Mouse (Mus musculus) MEL (cell line): ENCODE measurements around the gene Scn4a. TPM values are rescaled to one million over a fixed set of nuclear protein-coding genes. Genes with fewer than 3 reads are reported as not detected.

Experiments
- DNase-seq: peaks from one replicate; pipeline ENCODE4 v3.0.0; 2011; ENCODE audit warnings: low read depth, low spot score
- H3K27ac ChIP-seq: 2 replicates; pipeline ENCODE4 v1.5.1; 2012; ENCODE audit warnings: low read depth, mild to moderate bottlenecking, control low read depth, low read length, moderate library complexity; ENCODE audit not compliant: control insufficient read depth
- H3K27me3 ChIP-seq, 2 experiments: fragments of 150-350 bp in 1 of 2; sonication (generic) in 1 of 2; 2 replicates each; pipeline ENCODE4 v1.6.1; 2012; ENCODE audit warnings: low read length in 2 of 2, mild to moderate bottlenecking in 2 of 2, improper control_type of control experiment in 1 of 2, moderate library complexity in 1 of 2; ENCODE audit not compliant: insufficient read depth in 2 of 2, control insufficient read depth in 1 of 2
- H3K36me3 ChIP-seq, 2 experiments: 2 replicates each; pipeline ENCODE4 v1.6.1; 2012 to 2014; ENCODE audit warnings: low read length in 2 of 2, improper control_type of control experiment in 1 of 2, inconsistent platforms in 1 of 2, mild to moderate bottlenecking in 1 of 2; ENCODE audit not compliant: insufficient read depth in 2 of 2, control insufficient read depth in 1 of 2
- H3K4me1 ChIP-seq, 2 experiments: fragments of 150-350 bp in 1 of 2; sonication (generic) in 1 of 2; 2 replicates each; pipeline ENCODE4 v1.6.1; 2012; ENCODE audit warnings: low read length in 2 of 2, improper control_type of control experiment in 1 of 2, mild to moderate bottlenecking in 1 of 2; ENCODE audit not compliant: insufficient read depth in 2 of 2, control insufficient read depth in 1 of 2
- H3K4me3 ChIP-seq, 2 experiments: fragments of 150-350 bp in 1 of 2; sonication (generic) in 1 of 2; 2 replicates each; pipeline ENCODE4 v1.5.1; 2012; ENCODE audit warnings: low read depth in 2 of 2, low read length in 2 of 2, mild to moderate bottlenecking in 2 of 2, moderate library complexity in 2 of 2, control low read depth in 1 of 2, improper control_type of control experiment in 1 of 2; ENCODE audit not compliant: control insufficient read depth in 1 of 2, insufficient read depth in 1 of 2
- H3K79me2 ChIP-seq: 2 replicates; pipeline ENCODE4 v1.6.1; 2012; ENCODE audit warnings: mild to moderate bottlenecking, low read length, moderate library complexity; ENCODE audit not compliant: control insufficient read depth, poor library complexity, insufficient read depth
- H3K9ac ChIP-seq: 2 replicates; pipeline ENCODE4 v1.6.1; 2012; ENCODE audit warnings: low read depth, mild to moderate bottlenecking, control low read depth, low read length, moderate library complexity; ENCODE audit not compliant: control insufficient read depth, poor library complexity, severe bottlenecking
- H3K9me3 ChIP-seq: fragments of 150-350 bp; sonication (generic); replicated peaks from 2 replicates; pipeline ENCODE4 v1.6.1; 2012; ENCODE audit warnings: mild to moderate bottlenecking, low read length, improper control_type of control experiment, moderate library complexity; ENCODE audit not compliant: insufficient read depth
- CHD1 ChIP-seq: IDR thresholded peaks from 2 replicates; pipeline ENCODE4 v1.6.1; 2012; ENCODE audit warnings: low read depth, mild to moderate bottlenecking, inconsistent platforms, low read length, improper control_type of control experiment
- CHD2 ChIP-seq: IDR thresholded peaks from 2 replicates; pipeline ENCODE4 v1.6.1; 2011; ENCODE audit warnings: low read length, improper control_type of control experiment
- CTCF ChIP-seq, 3 experiments: IDR thresholded peaks in 2 of 3; conservative IDR thresholded peaks in 1 of 3; 2 replicates each; pipeline ENCODE4 v1.5.1; 2011 to 2012; ENCODE audit warnings: low read length in 3 of 3, low read depth in 2 of 3, mild to moderate bottlenecking in 2 of 3, improper control_type of control experiment in 1 of 3, inconsistent platforms in 1 of 3, mixed read lengths in 1 of 3, moderate library complexity in 1 of 3; ENCODE audit not compliant: control insufficient read depth in 1 of 3, insufficient read depth in 1 of 3, poor library complexity in 1 of 3, severe bottlenecking in 1 of 3
- ETS1 ChIP-seq: IDR thresholded peaks from 2 replicates; pipeline ENCODE4 v1.6.1; 2012; ENCODE audit warnings: low read depth, mild to moderate bottlenecking, inconsistent platforms, low read length, improper control_type of control experiment, moderate library complexity
- GABPA ChIP-seq: IDR thresholded peaks from 2 replicates; pipeline ENCODE4 v1.6.1; 2012; ENCODE audit warnings: low read depth, mild to moderate bottlenecking, inconsistent platforms, low read length, improper control_type of control experiment, moderate library complexity
- HCFC1 ChIP-seq: IDR thresholded peaks from 2 replicates; pipeline ENCODE4 v1.6.1; 2012; ENCODE audit warnings: low read depth, mild to moderate bottlenecking, inconsistent platforms, low read length, improper control_type of control experiment, moderate library complexity
- KAT2A ChIP-seq: conservative IDR thresholded peaks from 2 replicates; pipeline ENCODE4 v1.6.1; 2012; ENCODE audit warnings: low read depth, low read length, improper control_type of control experiment, inconsistent platforms
- MAFK ChIP-seq: IDR thresholded peaks from 2 replicates; pipeline ENCODE4 v1.6.1; 2011; ENCODE audit warnings: low read depth, mild to moderate bottlenecking, low read length, improper control_type of control experiment, borderline replicate concordance
- MEF2A ChIP-seq: IDR thresholded peaks from 2 replicates; pipeline ENCODE4 v1.6.1; 2014; ENCODE audit warnings: low read depth, mild to moderate bottlenecking, inconsistent platforms, low read length, improper control_type of control experiment; ENCODE audit not compliant: poor library complexity, insufficient replicate concordance, severe bottlenecking; ENCODE audit errors: extremely low read depth
- MXI1 ChIP-seq: IDR thresholded peaks from 2 replicates; pipeline ENCODE4 v1.6.1; 2011; ENCODE audit warnings: mild to moderate bottlenecking, low read depth, low read length, improper control_type of control experiment
- MYC ChIP-seq: IDR thresholded peaks from 2 replicates; pipeline ENCODE4 v1.6.1; 2011; ENCODE audit warnings: low read depth, mild to moderate bottlenecking, low read length, improper control_type of control experiment, moderate library complexity
- NELFE ChIP-seq: IDR thresholded peaks from 2 replicates; pipeline ENCODE4 v1.6.1; 2011; ENCODE audit warnings: low read depth, low read length, improper control_type of control experiment
- NRF1 ChIP-seq: IDR thresholded peaks from 2 replicates; pipeline ENCODE4 v1.6.1; 2014; ENCODE audit warnings: low read depth, mild to moderate bottlenecking, inconsistent platforms, low read length, improper control_type of control experiment, moderate library complexity; ENCODE audit not compliant: poor library complexity, insufficient read depth, severe bottlenecking
- POLR2A ChIP-seq, 2 experiments: IDR thresholded peaks; 2 replicates each; pipeline ENCODE4 v1.6.1; 2011 to 2012; ENCODE audit warnings: low read length in 2 of 2, mild to moderate bottlenecking in 2 of 2, control low read depth in 1 of 2, improper control_type of control experiment in 1 of 2, low read depth in 1 of 2, moderate library complexity in 1 of 2; ENCODE audit not compliant: control insufficient read depth in 1 of 2, insufficient read depth in 1 of 2, poor library complexity in 1 of 2
- POLR2AphosphoS5 ChIP-seq: IDR thresholded peaks from 2 replicates; pipeline ENCODE4 v1.6.1; 2012; ENCODE audit warnings: low read depth, borderline replicate concordance, mild to moderate bottlenecking, inconsistent platforms, low read length, moderate library complexity, mixed read lengths
- RCOR1 ChIP-seq: IDR thresholded peaks from 2 replicates; pipeline ENCODE4 v1.6.1; 2012; ENCODE audit warnings: low read depth, mild to moderate bottlenecking, inconsistent platforms, low read length, improper control_type of control experiment
- SMC3 ChIP-seq: IDR thresholded peaks from 2 replicates; pipeline ENCODE4 v1.6.1; 2011; ENCODE audit warnings: low read depth, low read length, improper control_type of control experiment
- TAL1 ChIP-seq: IDR thresholded peaks from 2 replicates; pipeline ENCODE4 v1.6.1; 2012; ENCODE audit warnings: mild to moderate bottlenecking, inconsistent platforms, low read length, moderate library complexity, mixed read lengths
- TBP ChIP-seq: IDR thresholded peaks from 2 replicates; pipeline ENCODE4 v1.8.0; 2011; ENCODE audit warnings: low read depth, low read length, improper control_type of control experiment
- UBTF ChIP-seq: IDR thresholded peaks from 2 replicates; pipeline ENCODE4 v1.6.1; 2012; ENCODE audit warnings: low read depth, mild to moderate bottlenecking, inconsistent platforms, low read length, improper control_type of control experiment, moderate library complexity, borderline replicate concordance; ENCODE audit not compliant: insufficient read depth
- USF1 ChIP-seq: IDR thresholded peaks from 2 replicates; pipeline ENCODE4 v1.6.1; 2014; ENCODE audit warnings: low read depth, mild to moderate bottlenecking, inconsistent platforms, low read length, improper control_type of control experiment, moderate library complexity
- USF2 ChIP-seq, 2 experiments: IDR thresholded peaks; 2 replicates each; pipeline ENCODE4 v1.6.1; 2011 to 2012; ENCODE audit warnings: improper control_type of control experiment in 2 of 2, low read length in 2 of 2, borderline replicate concordance in 1 of 2, inconsistent platforms in 1 of 2, low read depth in 1 of 2, mild to moderate bottlenecking in 1 of 2; ENCODE audit not compliant: insufficient read depth in 1 of 2
- ZC3H11A ChIP-seq: IDR thresholded peaks from 2 replicates; pipeline ENCODE4 v1.6.1; 2012; ENCODE audit warnings: low read depth, mild to moderate bottlenecking, inconsistent platforms, low read length, improper control_type of control experiment
- ZKSCAN1 ChIP-seq: IDR thresholded peaks from 2 replicates; pipeline ENCODE4 v1.6.1; 2012; ENCODE audit warnings: low read depth, mild to moderate bottlenecking, inconsistent platforms, low read length, improper control_type of control experiment, moderate library complexity
- ZMIZ1 ChIP-seq: IDR thresholded peaks from 2 replicates; pipeline ENCODE4 v1.6.1; 2012; ENCODE audit warnings: low read depth, mild to moderate bottlenecking, inconsistent platforms, low read length, improper control_type of control experiment, moderate library complexity
- ZNF384 ChIP-seq: IDR thresholded peaks from 2 replicates; pipeline ENCODE4 v1.6.1; 2012; ENCODE audit warnings: low read depth, mild to moderate bottlenecking, inconsistent platforms, low read length, improper control_type of control experiment
- polyA plus RNA-seq, 2 experiments: library from polyadenylated mRNA; stranded (reverse) in 1 of 2; unstranded in 1 of 2; fragments of >175 nt in 1 of 2; fragments of >200 nt in 1 of 2; gene quantifications; 2 replicates each; pipeline versions ENCODE4 v1.2.1 to v1.2.4; 2012; ENCODE audit warnings: low replicate concordance in 2 of 2, low read depth in 1 of 2; ENCODE audit not compliant: insufficient read length in 2 of 2, insufficient read depth in 1 of 2, missing spikeins in 1 of 2
- total RNA-seq: library from RNA; depleted of rRNA; stranded (reverse); fragments of 300-350 nt; gene quantifications from 2 replicates; pipeline ENCODE4 v1.2.3, GENCODE M21; 2012

Gene Scn4a
- total and polyA plus RNA-seq, 3 experiments, result 0.04 to 0.15 TPM; not detected in 1

GRCm38 (mm10) chr11:106355382-106356128 lies 2.5 kb upstream of the Scn4a start:
- TF ChIP-seq UBTF (no peak), CHD2 (no peak), ZKSCAN1 (no peak), RCOR1 (no peak), POLR2A (IDR thresholded peaks at IDR 0.05; ENCODE audit: control insufficient read depth in 1 of 2, insufficient read depth in 1 of 2, low read depth in 1 of 2, low read length in 2 of 2, poor library complexity in 1 of 2) (no peak), GABPA (no peak), TAL1 (no peak), KAT2A (no peak), USF1 (no peak), MXI1 (no peak), CHD1 (no peak), POLR2AphosphoS5 (no peak), TBP (no peak), ETS1 (no peak), CTCF (IDR thresholded peaks at IDR 0.05 in 2 of 3, conservative IDR thresholded peaks at IDR 0.05 in 1 of 3; ENCODE audit: control insufficient read depth in 1 of 3, insufficient read depth in 1 of 3, low read depth in 2 of 3, low read length in 3 of 3, poor library complexity in 1 of 3, severe bottlenecking in 1 of 3) (no peak), MEF2A (no peak), ZMIZ1 (no peak), SMC3 (no peak)
- H3K9me3 ChIP-seq, result no peaks in the 10 kb centered on the region
- H3K79me2 ChIP-seq, result no peaks in the 10 kb centered on the region
- H3K27ac ChIP-seq, result no peak overlapping the region
- no peak for DNase-seq
- H3K9ac ChIP-seq, result no peak overlapping the region
- H3K4me3 ChIP-seq, result no peak overlapping the region
- H3K4me1 ChIP-seq, result no peaks in the 10 kb centered on the region
- peaks cover 6 to 18% of the 10 kb centered on the region in 2 experiments; a peak in 3 of 4 replicates for H3K27me3 ChIP-seq
- H3K36me3 ChIP-seq, result no peaks in the 10 kb centered on the region

GRCm38 (mm10) chr11:106354181-106354580 lies 1.1 kb upstream of the Scn4a start:
- no peak for DNase-seq
- TF ChIP-seq MYC (no peak), NRF1 (no peak), UBTF (no peak), MAFK (no peak), NELFE (no peak), ZC3H11A (no peak), TBP (no peak), USF2 (IDR thresholded peaks at IDR 0.05; ENCODE audit: borderline replicate concordance in 1 of 2, insufficient read depth in 1 of 2, low read depth in 1 of 2, low read length in 2 of 2) (no peak), CHD1 (no peak), HCFC1 (no peak), SMC3 (no peak), CTCF (IDR thresholded peaks at IDR 0.05 in 2 of 3, conservative IDR thresholded peaks at IDR 0.05 in 1 of 3; ENCODE audit: control insufficient read depth in 1 of 3, insufficient read depth in 1 of 3, low read depth in 2 of 3, low read length in 3 of 3, poor library complexity in 1 of 3, severe bottlenecking in 1 of 3) (no peak), ZNF384 (no peak)
- no peaks in the 10 kb centered on the region for H3K9me3 ChIP-seq

More at GRCm38 (mm10) chr11:106354181-106354580, 1.1 kb upstream of the Scn4a start:
- Histone ChIP-seq H3K4me1 (peaks cover 0 to 10% of the 10 kb centered on the region in 2 experiments; a peak in 3 of 4 replicates), H3K79me2 (no peaks in the 10 kb centered on the region), H3K9ac (no peak overlapping the region), H3K27me3 (peaks cover 6 to 18% of the 10 kb centered on the region in 2 experiments; a peak in 3 of 4 replicates), H3K27ac (no peak overlapping the region), H3K4me3 (no peak overlapping the region), H3K36me3 (no peaks in the 10 kb centered on the region)
